Mouse (Mus musculus): Measurements from ENCODE around the gene Tert. TPM values are rescaled to one million over a fixed set of nuclear protein-coding genes. Genes with fewer than 3 reads are reported as not detected.
A peak's percentile ranks its signal among the peaks of the same experiment; 100 is the strongest.

Gene Tert
- polyA plus RNA-seq, 1 experiment: not detected

DNA sequence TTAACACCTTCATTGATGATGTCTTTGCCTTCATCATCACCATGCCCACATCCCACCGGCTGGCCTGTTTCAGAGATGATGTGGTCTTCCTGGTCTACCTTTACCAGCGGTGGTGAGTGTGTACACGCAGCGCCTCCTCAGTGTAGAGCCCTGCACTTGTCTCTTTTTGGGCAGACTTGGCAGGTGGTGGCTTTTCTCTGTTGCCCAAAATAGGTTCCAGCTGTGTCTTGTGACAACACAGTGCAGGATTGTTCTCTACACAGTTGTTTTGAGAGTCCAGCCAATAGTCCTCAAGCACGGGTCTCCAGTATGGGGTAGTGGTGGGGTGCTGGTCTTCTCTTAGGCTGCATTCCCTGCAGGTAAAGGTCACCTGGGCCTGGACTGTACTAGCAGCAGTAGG is 8.3 kb upstream of the Tert start:
- H3K36me3 ChIP-seq (replicated peaks; ENCODE audit: low read length): peaks cover 95% of the 10 kb centered on the region
- peak overlapping the region; percentile 55 for H3K4me3 ChIP-seq (replicated peaks)
- H3K4me1 ChIP-seq: peaks cover 45% of the 10 kb centered on the region
- H3K27me3 ChIP-seq (replicated peaks): no peaks in the 10 kb centered on the region
- H3K9me3 ChIP-seq: no peaks in the 10 kb centered on the region
- TF ChIP-seq GATA1 (IDR thresholded peaks at IDR 0.05; ENCODE audit: borderline replicate concordance, low read length): no peak
- no peak for TF ChIP-seq FLI1 (IDR thresholded peaks at IDR 0.05; ENCODE audit: low read length)

DNA sequence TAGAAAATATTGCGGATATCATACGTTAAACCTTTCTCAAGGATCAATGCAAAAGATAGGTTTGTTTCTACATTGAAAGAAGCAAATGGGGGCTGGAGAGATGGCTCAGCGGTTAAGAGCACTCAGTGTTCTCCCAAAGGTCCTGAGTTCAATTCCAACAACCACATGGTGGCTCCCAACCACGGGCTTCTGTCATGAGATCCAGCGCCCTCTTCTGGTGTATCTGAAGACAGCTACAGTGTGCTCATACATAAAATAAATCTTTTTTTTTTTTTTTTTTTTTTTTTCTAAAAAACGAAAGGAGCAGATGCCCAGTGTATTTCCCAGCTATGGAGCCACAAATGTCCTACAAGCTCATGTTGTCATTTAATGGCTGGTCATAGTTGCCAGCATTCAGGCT is 6.1 kb upstream of the Tert start:
- peaks cover 2% of the 10 kb centered on the region for H3K27me3 ChIP-seq (replicated peaks)
- H3K4me1 ChIP-seq: peaks cover 50% of the 10 kb centered on the region
- no peak for TF ChIP-seq GATA1 (IDR thresholded peaks at IDR 0.05; ENCODE audit: borderline replicate concordance, low read length)
- H3K36me3 ChIP-seq (replicated peaks; ENCODE audit: low read length): peaks cover 72% of the 10 kb centered on the region
- H3K4me3 ChIP-seq (replicated peaks): no peak overlapping the region
- no peaks in the 10 kb centered on the region for H3K9me3 ChIP-seq

DNA sequence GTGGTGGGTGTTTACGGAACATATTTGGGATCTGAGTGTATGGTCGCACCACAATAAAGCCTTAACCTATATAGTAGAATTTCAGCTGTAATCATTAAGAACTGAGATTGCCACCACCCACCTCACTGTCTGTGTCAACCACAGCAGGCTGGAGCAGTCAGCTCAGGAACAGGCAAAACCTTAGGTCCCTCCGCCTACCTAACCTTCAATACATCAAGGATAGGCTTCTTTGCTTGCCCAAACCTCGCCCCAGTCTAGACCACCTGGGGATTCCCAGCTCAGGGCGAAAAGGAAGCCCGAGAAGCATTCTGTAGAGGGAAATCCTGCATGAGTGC is 334 bp upstream of the Tert start:
- H3K4me3 ChIP-seq (replicated peaks): peak overlapping the region; percentile 87
- no peak for TF ChIP-seq GATA1 (IDR thresholded peaks at IDR 0.05; ENCODE audit: borderline replicate concordance, low read length)
- TF ChIP-seq FLI1 (IDR thresholded peaks at IDR 0.05; ENCODE audit: low read length): no peak
- peaks cover 20% of the 10 kb centered on the region for H3K4me1 ChIP-seq
- H3K27me3 ChIP-seq (replicated peaks): peaks cover 40% of the 10 kb centered on the region
- no peaks in the 10 kb centered on the region for H3K9me3 ChIP-seq
- peaks cover 16% of the 10 kb centered on the region for H3K36me3 ChIP-seq (replicated peaks; ENCODE audit: low read length)

DNA sequence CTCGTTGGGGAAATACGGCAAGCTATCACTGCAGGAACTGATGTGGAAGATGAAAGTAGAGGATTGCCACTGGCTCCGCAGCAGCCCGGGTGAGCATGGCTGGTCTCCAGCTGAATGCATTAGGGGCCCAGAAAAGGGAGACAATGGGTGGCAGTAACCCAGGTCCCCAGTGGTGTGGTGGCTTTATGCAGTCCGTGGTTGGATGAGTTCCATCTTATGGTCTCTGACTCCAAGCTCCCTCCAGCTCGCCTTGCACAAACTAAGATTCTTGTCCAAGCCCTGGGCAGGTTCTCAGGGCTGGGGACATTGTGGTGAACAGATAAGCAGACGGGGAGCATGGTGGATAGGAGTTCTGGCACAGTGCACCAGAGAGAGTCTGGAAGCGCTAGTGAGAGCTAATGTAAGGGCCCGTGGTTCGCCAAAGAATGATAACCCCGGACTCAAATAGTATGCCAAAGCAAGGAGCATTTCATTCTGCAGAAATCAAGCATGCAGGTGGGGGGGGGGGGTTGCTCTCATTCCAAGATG is 1.9 kb downstream of the Tert start:
- peaks cover 20% of the 10 kb centered on the region for H3K4me1 ChIP-seq
- H3K9me3 ChIP-seq: no peaks in the 10 kb centered on the region
- TF ChIP-seq GATA1 (IDR thresholded peaks at IDR 0.05; ENCODE audit: borderline replicate concordance, low read length) (no peak), FLI1 (IDR thresholded peaks at IDR 0.05; ENCODE audit: low read length) (no peak)
- peaks cover 43% of the 10 kb centered on the region for H3K27me3 ChIP-seq (replicated peaks)
- no peak overlapping the region for H3K4me3 ChIP-seq (replicated peaks)
- no peaks in the 10 kb centered on the region for H3K36me3 ChIP-seq (replicated peaks; ENCODE audit: low read length)

DNA sequence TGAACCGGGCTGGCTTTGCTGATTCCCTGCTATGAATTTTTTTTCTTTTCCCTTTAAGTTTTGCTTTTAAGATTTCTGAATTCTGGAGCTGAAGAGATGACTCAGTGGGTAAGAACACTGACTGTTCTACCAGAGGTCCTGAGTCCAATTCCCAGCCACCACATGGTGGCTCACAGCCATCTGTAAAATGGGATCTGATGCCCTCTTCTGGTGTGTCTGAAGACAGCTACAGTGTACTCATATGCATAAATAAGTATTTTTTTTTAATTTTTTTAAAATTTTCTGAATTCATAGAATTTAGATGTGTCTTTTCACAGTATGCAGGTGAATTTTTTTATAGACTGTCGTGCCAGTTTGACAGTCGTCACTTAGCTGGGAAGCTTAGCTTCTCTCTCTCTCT is 5.1 kb downstream of the Tert start:
- no peaks in the 10 kb centered on the region for H3K36me3 ChIP-seq (replicated peaks; ENCODE audit: low read length)
- peaks cover 8% of the 10 kb centered on the region for H3K4me1 ChIP-seq
- no peaks in the 10 kb centered on the region for H3K9me3 ChIP-seq
- TF ChIP-seq GATA1 (IDR thresholded peaks at IDR 0.05; ENCODE audit: borderline replicate concordance, low read length) (no peak), FLI1 (IDR thresholded peaks at IDR 0.05; ENCODE audit: low read length) (no peak)
- H3K27me3 ChIP-seq (replicated peaks): peaks cover 54% of the 10 kb centered on the region
- no peak overlapping the region for H3K4me3 ChIP-seq (replicated peaks)

DNA sequence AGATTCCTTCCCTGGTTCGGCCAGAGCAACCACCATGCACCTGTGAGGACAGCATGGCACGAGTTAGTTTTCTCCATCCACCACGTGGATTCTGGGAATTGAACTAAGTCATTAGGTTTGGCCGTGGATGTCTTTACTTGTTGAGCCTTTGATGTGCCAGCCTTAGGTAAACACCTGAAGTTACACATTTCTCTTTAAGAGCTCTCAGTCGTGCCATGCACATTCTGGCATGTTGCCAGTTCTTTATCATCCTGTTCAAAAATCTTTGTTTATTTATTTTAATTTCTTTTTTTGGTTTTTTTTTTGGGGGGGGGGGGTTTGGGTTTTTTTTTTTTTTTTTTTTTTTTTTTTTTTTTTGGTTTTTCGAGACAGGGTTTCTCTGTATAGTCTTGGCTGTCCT is 11.1 kb downstream of the Tert start:
- Histone ChIP-seq H3K27me3 (replicated peaks) (peaks cover 49% of the 10 kb centered on the region), H3K4me3 (replicated peaks) (no peak overlapping the region), H3K36me3 (replicated peaks; ENCODE audit: low read length) (no peaks in the 10 kb centered on the region), H3K4me1 (no peaks in the 10 kb centered on the region), H3K9me3 (no peaks in the 10 kb centered on the region)
- no peak for TF ChIP-seq FLI1 (IDR thresholded peaks at IDR 0.05; ENCODE audit: low read length)
- TF ChIP-seq GATA1 (IDR thresholded peaks at IDR 0.05; ENCODE audit: borderline replicate concordance, low read length): no peak

DNA sequence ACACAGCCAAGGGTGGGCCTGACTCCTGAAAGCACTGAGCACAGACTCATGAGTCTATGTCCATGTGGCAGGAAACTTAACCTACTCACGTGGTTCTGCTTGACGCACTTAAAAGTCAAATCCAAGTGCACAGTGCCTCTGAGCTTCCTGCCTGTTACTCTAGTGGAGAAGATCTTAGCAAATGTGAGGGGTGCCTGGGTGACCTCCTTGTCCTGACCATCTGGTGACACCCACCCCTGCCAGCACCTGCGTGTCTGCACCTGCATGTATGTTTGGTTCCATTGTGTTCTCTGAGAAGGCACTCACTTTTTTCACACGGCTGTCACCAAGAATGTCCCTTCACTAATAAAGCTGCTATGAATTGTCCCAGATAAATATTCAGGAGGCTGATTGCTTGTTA is 14.6 kb downstream of the Tert start:
- no peaks in the 10 kb centered on the region for H3K36me3 ChIP-seq (replicated peaks; ENCODE audit: low read length)
- no peak overlapping the region for H3K4me3 ChIP-seq (replicated peaks)
- TF ChIP-seq FLI1 (IDR thresholded peaks at IDR 0.05; ENCODE audit: low read length): no peak
- TF ChIP-seq GATA1 (IDR thresholded peaks at IDR 0.05; ENCODE audit: borderline replicate concordance, low read length): no peak
- no peaks in the 10 kb centered on the region for H3K4me1 ChIP-seq
- no peaks in the 10 kb centered on the region for H3K9me3 ChIP-seq
- H3K27me3 ChIP-seq (replicated peaks): peaks cover 53% of the 10 kb centered on the region

DNA sequence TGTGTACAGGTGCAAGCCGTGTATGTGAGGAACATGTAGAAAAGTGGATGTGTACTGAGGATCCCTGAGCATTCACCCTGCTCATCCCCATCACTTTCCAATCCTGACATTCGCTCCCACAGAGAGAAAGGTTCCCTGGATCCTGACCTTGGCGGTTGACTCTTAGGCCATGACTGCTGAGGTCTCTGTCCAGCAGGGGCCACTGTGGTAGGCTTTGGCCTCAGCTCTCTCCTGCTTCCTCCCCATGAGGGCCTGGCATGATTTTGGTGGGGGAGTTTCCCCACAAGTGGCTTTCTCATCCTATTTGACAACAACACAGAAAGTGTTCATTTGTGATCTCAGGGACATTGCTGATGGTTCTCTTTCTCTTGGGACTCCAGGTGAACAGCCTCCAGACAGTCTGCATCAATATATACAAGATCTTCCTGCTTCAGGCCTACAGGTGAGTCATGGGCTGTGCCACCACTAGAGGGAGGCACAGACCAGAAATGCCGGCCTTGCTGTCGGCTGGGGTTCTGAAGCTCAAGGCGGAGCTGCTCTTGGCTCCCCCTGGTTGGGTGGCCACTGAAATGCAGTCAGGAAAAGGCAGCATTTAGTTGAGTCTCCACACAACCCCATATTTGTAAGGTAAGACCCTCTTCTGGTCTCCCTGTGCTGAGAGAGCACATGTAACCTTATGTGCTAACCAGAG is 19.8 kb downstream of the Tert start:
- H3K36me3 ChIP-seq (replicated peaks; ENCODE audit: low read length): no peaks in the 10 kb centered on the region
- peaks cover 64% of the 10 kb centered on the region for H3K27me3 ChIP-seq (replicated peaks)
- peaks cover 6% of the 10 kb centered on the region for H3K9me3 ChIP-seq
- H3K4me1 ChIP-seq: no peaks in the 10 kb centered on the region
- no peak overlapping the region for H3K4me3 ChIP-seq (replicated peaks)
- TF ChIP-seq FLI1 (IDR thresholded peaks at IDR 0.05; ENCODE audit: low read length): no peak
- TF ChIP-seq GATA1 (IDR thresholded peaks at IDR 0.05; ENCODE audit: borderline replicate concordance, low read length): no peak

DNA sequence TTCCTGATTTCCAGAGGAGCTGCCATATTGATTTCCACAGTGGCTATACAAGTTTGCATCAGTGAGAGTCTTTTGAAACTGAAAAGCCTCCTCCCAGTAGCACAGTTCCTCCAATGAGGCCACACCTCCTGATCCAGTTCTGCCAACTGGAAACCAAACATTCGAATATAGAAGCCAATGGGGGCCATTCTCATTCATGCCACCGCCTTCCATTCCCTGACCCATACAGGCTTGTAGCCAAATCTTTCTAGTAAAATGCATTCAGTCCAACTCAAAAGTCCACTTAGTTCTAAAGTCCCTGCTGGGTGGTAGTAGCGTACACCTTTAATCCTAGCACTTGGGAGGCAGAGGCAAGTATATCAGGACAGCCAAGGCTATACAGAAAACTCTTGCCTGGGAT is 26.6 kb downstream of the Tert start:
- no peaks in the 10 kb centered on the region for H3K36me3 ChIP-seq (replicated peaks; ENCODE audit: low read length)
- no peak for TF ChIP-seq FLI1 (IDR thresholded peaks at IDR 0.05; ENCODE audit: low read length)
- no peak for TF ChIP-seq GATA1 (IDR thresholded peaks at IDR 0.05; ENCODE audit: borderline replicate concordance, low read length)
- no peaks in the 10 kb centered on the region for H3K4me1 ChIP-seq
- peaks cover 6% of the 10 kb centered on the region for H3K9me3 ChIP-seq
- peaks cover 28% of the 10 kb centered on the region for H3K27me3 ChIP-seq (replicated peaks)
- no peak overlapping the region for H3K4me3 ChIP-seq (replicated peaks)

DNA sequence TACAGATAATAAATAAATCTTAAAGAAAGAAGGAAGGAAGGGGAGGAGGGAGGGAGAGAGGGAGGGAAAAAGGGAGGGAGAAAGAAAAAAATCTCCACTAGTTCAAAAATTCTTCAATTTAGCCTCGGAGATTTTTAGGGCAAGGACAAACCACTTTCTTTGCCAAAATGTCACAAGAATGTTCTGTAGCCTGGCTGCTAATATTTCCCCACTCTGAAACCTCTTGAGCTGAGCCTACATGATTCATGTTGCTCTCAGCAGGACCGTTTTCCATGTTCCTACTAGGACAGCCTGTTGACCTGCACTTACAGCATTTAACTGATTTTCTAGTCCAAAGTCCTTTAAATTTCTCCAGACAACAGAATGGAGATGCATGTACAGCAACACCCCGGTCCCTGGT is 28.3 kb downstream of the Tert start:
- no peaks in the 10 kb centered on the region for H3K4me1 ChIP-seq
- no peaks in the 10 kb centered on the region for H3K36me3 ChIP-seq (replicated peaks; ENCODE audit: low read length)
- peaks cover 28% of the 10 kb centered on the region for H3K27me3 ChIP-seq (replicated peaks)
- no peak overlapping the region for H3K4me3 ChIP-seq (replicated peaks)
- peaks cover 9% of the 10 kb centered on the region for H3K9me3 ChIP-seq
- TF ChIP-seq FLI1 (IDR thresholded peaks at IDR 0.05; ENCODE audit: low read length): no peak
- no peak for TF ChIP-seq GATA1 (IDR thresholded peaks at IDR 0.05; ENCODE audit: borderline replicate concordance, low read length)
